Mouse (Mus musculus) stomach, embryonic 16.5 days (tissue): ENCODE data around the gene Dock4. TPM values are rescaled to one million over a fixed set of nuclear protein-coding genes. Genes with fewer than 3 reads are reported as not detected.

Source experiments
- ATAC-seq: fragments of 200-750 bp; cut with Nextera tagmentation; 2 replicates; pipeline ENCODE4 v1.8.0; 2017; ENCODE audit warnings: moderate number of reproducible peaks, moderate TSS enrichment; ENCODE audit not compliant: insufficient read depth, low FRiP score
- H3K27ac ChIP-seq: fragments of 300-500 bp; sonication (generic); 2 replicates; pipeline ENCODE4 v1.5.1; 2014; ENCODE audit warnings: low read length
- H3K27me3 ChIP-seq: fragments of 300-500 bp; sonication (generic); 2 replicates; pipeline ENCODE4 v1.6.1; 2014; ENCODE audit warnings: low read length, control low read depth, mixed read lengths; ENCODE audit not compliant: control insufficient read depth, insufficient read depth
- H3K36me3 ChIP-seq: fragments of 300-500 bp; sonication (generic); 2 replicates; pipeline ENCODE4 v1.6.1; 2014; ENCODE audit warnings: low read length; ENCODE audit not compliant: control insufficient read depth, insufficient read depth
- H3K4me1 ChIP-seq: fragments of 300-500 bp; sonication (generic); 2 replicates; pipeline ENCODE4 v1.6.1; 2014; ENCODE audit warnings: low read length, control low read depth, mixed read lengths; ENCODE audit not compliant: control insufficient read depth, insufficient read depth
- H3K4me2 ChIP-seq: fragments of 300-500 bp; sonication (generic); 2 replicates; pipeline ENCODE4 v1.6.1; 2014; ENCODE audit warnings: low read depth, low read length, mixed read lengths
- H3K4me3 ChIP-seq: fragments of 300-500 bp; sonication (generic); replicated peaks from 2 replicates; pipeline ENCODE4 v1.5.1; 2014; ENCODE audit warnings: mild to moderate bottlenecking, low read length
- H3K9ac ChIP-seq: fragments of 300-500 bp; sonication (generic); 2 replicates; pipeline ENCODE4 v1.6.1; 2014; ENCODE audit warnings: low read length
- H3K9me3 ChIP-seq: fragments of 300-500 bp; sonication (generic); replicated peaks from 2 replicates; pipeline ENCODE4 v1.6.1; 2016; ENCODE audit warnings: low read length, control low read depth; ENCODE audit not compliant: control insufficient read depth
- WGBS: fragments of 180-500 bp; shearing (Covaris S2); extraction: QIAGEN DNeasy Blood & Tissue Kit; methylation state at CpG from one replicate; pipeline ENCODE4 v1.1.7; 2014; 5-methylcytosine and 5-hydroxymethylcytosine counted together
- polyA plus RNA-seq: library from polyadenylated mRNA; unstranded; fragments of >200 nt; fragmentation: Nextera tagmentation; extraction: Ambion mirVana; gene quantifications from 2 replicates; pipeline ENCODE4 v1.2.1, GENCODE M21; 2015

Dock4 gene
- polyA plus RNA-seq, 1 experiment from 2014 or later, result 8.7 TPM

GRCm38 (mm10) chr12:40832157-40832556, 386.4 kb downstream of the Dock4 start:
- H3K9ac ChIP-seq, result no peak overlapping the region
- no peak for ATAC-seq
- no peak overlapping the region for H3K27ac ChIP-seq
- no peak overlapping the region for H3K4me3 ChIP-seq
- WGBS, result 69% methylated on average over 8 of the region's 8 CpGs
- no peaks in the 10 kb centered on the region for H3K4me1 ChIP-seq
- no peaks in the 10 kb centered on the region for H3K27me3 ChIP-seq
- H3K9me3 ChIP-seq, result no peaks in the 10 kb centered on the region
- no peak overlapping the region for H3K4me2 ChIP-seq
- H3K36me3 ChIP-seq, result no peaks in the 10 kb centered on the region

DNA sequence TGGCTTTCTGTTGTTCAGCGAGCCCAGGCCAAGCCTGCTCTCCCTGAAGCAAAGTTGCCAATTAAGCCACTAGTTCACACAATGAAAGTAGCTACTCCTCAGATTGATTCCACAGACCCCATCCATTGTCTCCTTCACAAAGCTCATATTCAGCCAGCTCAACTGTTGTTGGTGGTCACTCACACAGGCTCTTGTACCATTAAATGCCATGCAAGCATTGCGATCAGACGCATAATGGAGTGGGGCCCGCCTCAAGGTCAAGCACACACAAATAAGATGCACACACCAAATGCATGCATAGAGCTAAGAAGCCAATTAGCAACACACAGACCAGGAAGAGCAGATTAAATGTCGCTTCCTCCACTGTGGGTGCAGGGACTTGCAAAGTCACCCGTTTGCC, 391.2 kb downstream of the Dock4 start:
- H3K27ac ChIP-seq, result no peak overlapping the region
- H3K9me3 ChIP-seq, result no peaks in the 10 kb centered on the region
- H3K27me3 ChIP-seq, result no peaks in the 10 kb centered on the region
- no peak overlapping the region for H3K9ac ChIP-seq
- no peaks in the 10 kb centered on the region for H3K36me3 ChIP-seq
- peaks cover 17% of the 10 kb centered on the region for H3K4me1 ChIP-seq
- WGBS, result 79% methylated on average over 6 of the region's 6 CpGs
- no peak for ATAC-seq
- no peak overlapping the region for H3K4me2 ChIP-seq
- no peak overlapping the region for H3K4me3 ChIP-seq

- no peak overlapping the region for H3K27ac ChIP-seq
Measured at GRCm38 (mm10) chr12:40837597-40838337, 392.0 kb downstream of the Dock4 start.

DNA sequence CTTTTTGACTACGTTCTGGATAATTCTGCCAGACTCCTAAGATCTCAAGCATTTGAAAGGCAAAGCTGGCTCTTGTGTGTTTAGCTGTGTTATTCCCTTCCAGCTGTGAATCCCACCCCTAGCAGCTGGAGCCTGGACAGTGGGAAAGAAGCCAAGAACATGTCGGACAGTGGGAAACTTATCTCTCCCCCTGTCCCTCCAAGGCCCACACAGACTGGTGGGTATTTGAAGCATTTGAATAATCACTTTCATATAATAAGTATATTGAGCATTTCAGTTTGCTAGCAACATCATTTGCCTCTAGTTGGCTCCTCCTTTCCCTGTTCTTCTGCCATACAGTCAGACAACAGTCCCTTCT, 392.6 kb downstream of the Dock4 start:
- H3K27me3 ChIP-seq, result no peaks in the 10 kb centered on the region
- no peak overlapping the region for H3K4me3 ChIP-seq
- no peak overlapping the region for H3K9ac ChIP-seq
- H3K27ac ChIP-seq, result no peak overlapping the region
- 52% methylated on average over 2 of the region's 2 CpGs for WGBS
- H3K9me3 ChIP-seq, result no peaks in the 10 kb centered on the region
- ATAC-seq, result no peak
- no peak overlapping the region for H3K4me2 ChIP-seq
- no peaks in the 10 kb centered on the region for H3K36me3 ChIP-seq
- peaks cover 17% of the 10 kb centered on the region for H3K4me1 ChIP-seq

More at GRCm38 (mm10) chr12:40837597-40838337, 392.0 kb downstream of the Dock4 start:
- no peak overlapping the region for H3K9ac ChIP-seq
- H3K4me2 ChIP-seq, result no peak overlapping the region
- no peaks in the 10 kb centered on the region for H3K36me3 ChIP-seq
- peaks cover 17% of the 10 kb centered on the region for H3K4me1 ChIP-seq
- no peaks in the 10 kb centered on the region for H3K27me3 ChIP-seq
- no peak for ATAC-seq
- WGBS, result 3% methylated on average over 8 of the region's 8 CpGs
- H3K4me3 ChIP-seq, result no peak overlapping the region
- H3K9me3 ChIP-seq, result no peaks in the 10 kb centered on the region

DNA sequence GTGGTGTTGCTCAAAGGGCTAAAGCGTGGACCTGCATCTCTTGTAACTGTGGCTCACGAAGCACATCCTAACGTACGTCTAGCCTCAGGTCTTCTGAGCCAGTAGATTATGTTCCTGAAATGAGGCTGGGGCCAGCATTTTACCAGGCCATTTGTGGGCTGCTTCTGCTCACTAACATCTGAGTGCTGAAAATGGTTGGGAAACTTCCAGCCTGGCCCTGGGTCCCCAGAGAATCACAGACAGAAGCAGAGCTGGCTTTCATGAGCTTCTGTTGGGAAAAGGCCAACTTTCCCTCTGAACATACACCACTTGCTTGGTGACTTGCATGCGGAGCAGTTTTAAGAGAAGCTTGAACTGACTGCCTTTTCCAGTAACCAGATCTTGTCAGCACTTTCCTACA, 393.2 kb downstream of the Dock4 start:
- Histone ChIP-seq H3K36me3 (no peaks in the 10 kb centered on the region), H3K4me3 (no peak overlapping the region), H3K4me1 (peaks cover 17% of the 10 kb centered on the region), H3K9ac (no peak overlapping the region), H3K4me2 (no peak overlapping the region), H3K9me3 (no peaks in the 10 kb centered on the region), H3K27ac (no peak overlapping the region), H3K27me3 (no peaks in the 10 kb centered on the region)
- WGBS, result 81% methylated on average over 5 of the region's 5 CpGs
- ATAC-seq, result no peak

- Histone ChIP-seq H3K27ac (no peak overlapping the region), H3K4me3 (no peak overlapping the region), H3K36me3 (no peaks in the 10 kb centered on the region), H3K4me2 (no peak overlapping the region), H3K4me1 (peaks cover 17% of the 10 kb centered on the region), H3K9ac (no peak overlapping the region), H3K9me3 (no peaks in the 10 kb centered on the region), H3K27me3 (no peaks in the 10 kb centered on the region)
- ATAC-seq, result no peak
- 76% methylated on average over 4 of the region's 4 CpGs for WGBS
Measured at GRCm38 (mm10) chr12:40839817-40840216, 394.1 kb downstream of the Dock4 start.

GRCm38 (mm10) chr12:40842251-40842988, 396.7 kb downstream of the Dock4 start:
- no peak overlapping the region for H3K4me3 ChIP-seq
- H3K9me3 ChIP-seq, result no peaks in the 10 kb centered on the region
- peaks cover 17% of the 10 kb centered on the region for H3K4me1 ChIP-seq
- H3K9ac ChIP-seq, result no peak overlapping the region
- whole genome bisulfite sequencing, result 78% methylated on average over 10 of the region's 10 CpGs
- H3K27ac ChIP-seq, result no peak overlapping the region
- H3K4me2 ChIP-seq, result no peak overlapping the region
- ATAC-seq, result no peak
- no peaks in the 10 kb centered on the region for H3K36me3 ChIP-seq
- H3K27me3 ChIP-seq, result no peaks in the 10 kb centered on the region

- Histone ChIP-seq H3K27ac (no peak overlapping the region), H3K36me3 (no peaks in the 10 kb centered on the region)
Measured at GRCm38 (mm10) chr12:40842991-40843390, 397.2 kb downstream of the Dock4 start.

DNA sequence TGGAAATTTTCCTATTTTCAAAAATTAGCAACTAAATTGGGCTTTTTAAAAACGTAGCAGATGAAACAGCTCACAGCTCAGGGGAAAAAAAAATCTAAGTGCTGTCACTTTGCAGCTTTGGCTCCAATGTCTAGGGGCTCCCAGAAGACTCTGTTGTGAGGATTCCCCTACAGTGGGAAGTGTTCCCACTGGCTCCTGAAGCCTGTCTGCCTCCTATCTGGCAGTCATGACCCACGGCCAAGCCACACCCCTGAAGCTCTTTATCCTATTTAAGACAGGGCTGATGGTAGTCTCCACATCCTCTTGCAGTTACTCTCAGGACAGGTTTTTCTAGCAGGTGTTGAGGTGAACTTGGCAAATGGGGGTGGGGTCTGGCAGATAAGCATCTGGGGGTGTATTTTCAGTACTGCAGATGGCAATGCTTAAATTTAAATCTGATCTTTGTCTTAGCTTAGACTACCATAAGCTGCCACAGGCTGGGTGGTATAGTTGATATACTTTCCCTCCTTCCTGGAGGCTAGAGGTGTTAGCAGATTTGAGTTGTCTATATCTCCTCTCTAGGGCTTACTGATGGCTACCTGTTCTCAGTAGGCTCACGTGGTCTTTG, 397.8 kb downstream of the Dock4 start:
- no peak overlapping the region for H3K9ac ChIP-seq
- no peak for ATAC-seq
- H3K9me3 ChIP-seq, result no peaks in the 10 kb centered on the region
- H3K36me3 ChIP-seq, result no peaks in the 10 kb centered on the region
- peaks cover 7% of the 10 kb centered on the region; the same call in 1 of the 2 replicates for H3K4me1 ChIP-seq
- H3K27ac ChIP-seq, result no peak overlapping the region
- H3K4me3 ChIP-seq, result no peak overlapping the region
- no peaks in the 10 kb centered on the region for H3K27me3 ChIP-seq
- 63% methylated on average over 3 of the region's 3 CpGs for WGBS
- H3K4me2 ChIP-seq, result no peak overlapping the region

More at GRCm38 (mm10) chr12:40842991-40843390, 397.2 kb downstream of the Dock4 start:
- Histone ChIP-seq H3K4me2 (no peak overlapping the region), H3K9me3 (no peaks in the 10 kb centered on the region), H3K4me1 (peaks cover 13% of the 10 kb centered on the region; the same call in 1 of the 2 replicates), H3K27me3 (no peaks in the 10 kb centered on the region), H3K9ac (no peak overlapping the region), H3K4me3 (no peak overlapping the region)
- WGBS, result 77% methylated on average over 5 of the region's 5 CpGs
- no peak for ATAC-seq
